Mouse (Mus musculus) bone marrow, adult 2 months (tissue): ENCODE measurements around the gene Pdcd5.

Experiments used
- CTCF ChIP-seq: fragments of 200-500 bp; IDR thresholded peaks from 2 replicates; pipeline ENCODE4 v1.5.1; 2011; ENCODE audit warnings: low read length, control low read depth; ENCODE audit not compliant: control insufficient read depth, insufficient read depth
- POLR2A ChIP-seq: fragments of 200-500 bp; IDR thresholded peaks from 2 replicates; pipeline ENCODE4 v1.6.1; 2011; ENCODE audit warnings: low read depth, mild to moderate bottlenecking, control low read depth, low read length, borderline replicate concordance; ENCODE audit not compliant: control insufficient read depth

GRCm38 (mm10) chr7:35692117-35692516 is 44.8 kb upstream of the Pdcd5 start:
- TF ChIP-seq CTCF, result no peak
- TF ChIP-seq POLR2A, result no peak
